Mouse (Mus musculus) bone marrow, adult 2 months (tissue): ENCODE data around the gene Fam129a.
"Not testable (repeated sequence)": the region's sequence is repeated elsewhere in the genome, so short reads cannot be mapped to it uniquely, and the experiment has no call there.

ENCODE experiments used
- CTCF ChIP-seq: fragments of 200-500 bp; IDR thresholded peaks from 2 replicates; pipeline ENCODE4 v1.5.1; 2011; ENCODE audit warnings: low read length, control low read depth; ENCODE audit not compliant: control insufficient read depth, insufficient read depth
- POLR2A ChIP-seq: fragments of 200-500 bp; IDR thresholded peaks from 2 replicates; pipeline ENCODE4 v1.6.1; 2011; ENCODE audit warnings: low read depth, mild to moderate bottlenecking, control low read depth, low read length, borderline replicate concordance; ENCODE audit not compliant: control insufficient read depth

DNA sequence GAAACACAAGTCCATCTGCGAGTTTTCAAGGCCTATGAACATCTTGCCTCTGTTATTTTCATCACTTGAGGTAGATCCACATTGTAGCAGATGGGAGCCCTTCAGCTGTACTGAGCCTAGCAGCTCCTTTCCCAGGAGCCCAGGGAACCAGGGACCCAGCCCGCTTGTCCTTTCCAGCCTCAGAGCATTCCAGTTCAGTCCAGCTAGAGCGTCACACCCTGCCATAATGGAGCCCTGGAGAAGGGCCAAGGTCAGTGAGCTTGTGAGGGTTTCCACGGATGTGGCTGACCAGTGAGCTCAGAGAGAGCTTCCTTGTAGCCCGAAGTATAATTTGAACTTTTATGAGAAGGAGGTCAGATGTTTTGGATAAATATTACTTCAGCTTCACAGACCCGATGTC, 121.9 kb downstream of the Fam129a start:
- TF ChIP-seq POLR2A, CTCF: not testable (repeated sequence)
